Mouse (Mus musculus) spleen, postnatal 4 days (tissue): ENCODE measurements around the gene Tmeff2.

Experiments used
- DNase-seq, 2 experiments: peaks; one replicate each; pipeline ENCODE4 v3.0.0; 2022; ENCODE audit warnings: low spot score in 2 of 2

Gene Tmeff2

GRCm38 (mm10) chr1:50980591-50980990 is 80.1 kb downstream of the Tmeff2 start:
- no peak for DNase-seq

GRCm38 (mm10) chr1:50981151-50981828 is 80.8 kb downstream of the Tmeff2 start:
- no peak for DNase-seq

DNA sequence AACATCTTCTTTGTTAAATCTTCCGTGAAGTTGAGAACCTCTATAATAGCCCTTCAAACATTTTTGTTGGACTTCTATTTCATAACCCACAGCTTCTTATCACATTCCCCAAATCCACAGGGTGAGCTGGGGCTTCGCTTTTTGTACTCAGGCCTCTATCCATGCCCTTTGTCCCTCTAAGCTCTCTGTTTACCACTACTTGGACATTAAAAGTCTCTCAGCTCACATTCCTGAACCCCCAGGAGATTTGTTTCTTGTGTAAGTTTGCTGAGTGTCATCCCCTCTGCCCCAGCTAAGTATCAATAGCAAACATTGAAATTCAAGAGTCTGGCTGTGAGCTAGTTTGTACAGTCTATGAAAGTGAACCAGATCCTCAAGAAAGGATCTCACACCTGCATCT is 90.2 kb downstream of the Tmeff2 start:
- DNase-seq, result no peak

DNA sequence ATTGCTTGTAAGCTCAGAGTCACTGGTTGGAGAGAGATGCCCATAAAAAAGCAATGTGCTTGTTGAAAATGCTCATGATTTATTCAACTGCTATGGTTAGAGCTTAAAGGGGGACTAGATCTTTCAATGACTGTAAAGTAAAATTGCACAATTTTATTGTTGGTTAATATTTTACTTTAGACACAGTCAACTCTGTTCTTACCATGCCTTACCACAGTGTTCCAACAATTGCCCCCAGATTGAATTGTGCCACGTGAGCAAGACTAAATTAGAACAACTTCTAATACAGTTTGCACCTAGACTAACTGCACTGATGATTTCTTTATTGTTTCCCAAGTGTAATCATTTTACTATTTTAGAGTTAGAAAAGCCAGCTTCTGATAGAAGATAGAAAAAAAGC is 94.1 kb downstream of the Tmeff2 start:
- DNase-seq, result no peak

- DNase-seq, result no peak
These were observed 99.3 kb downstream of the Tmeff2 start for GRCm38 (mm10) chr1:50999793-51000192.

DNA sequence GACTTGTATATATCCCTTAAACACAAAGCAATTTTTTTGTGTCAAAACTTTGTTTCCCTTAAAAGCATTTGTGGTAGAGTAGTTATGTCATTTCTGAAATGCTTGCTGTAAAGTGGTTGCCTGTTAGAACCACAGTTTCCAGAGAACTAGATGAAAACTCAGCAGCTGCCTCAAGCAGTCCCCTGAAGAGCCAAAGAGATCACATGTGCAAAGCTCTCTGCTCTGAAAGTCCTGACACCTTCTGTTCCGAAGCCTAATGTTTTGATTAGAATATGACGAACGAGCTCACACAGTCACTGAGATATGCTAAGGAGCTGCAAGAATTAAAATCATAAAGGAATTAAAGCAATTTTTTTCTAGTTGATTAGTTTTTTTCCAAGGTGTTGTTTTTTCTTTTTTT is 107.9 kb downstream of the Tmeff2 start:
- no peak for DNase-seq

DNA sequence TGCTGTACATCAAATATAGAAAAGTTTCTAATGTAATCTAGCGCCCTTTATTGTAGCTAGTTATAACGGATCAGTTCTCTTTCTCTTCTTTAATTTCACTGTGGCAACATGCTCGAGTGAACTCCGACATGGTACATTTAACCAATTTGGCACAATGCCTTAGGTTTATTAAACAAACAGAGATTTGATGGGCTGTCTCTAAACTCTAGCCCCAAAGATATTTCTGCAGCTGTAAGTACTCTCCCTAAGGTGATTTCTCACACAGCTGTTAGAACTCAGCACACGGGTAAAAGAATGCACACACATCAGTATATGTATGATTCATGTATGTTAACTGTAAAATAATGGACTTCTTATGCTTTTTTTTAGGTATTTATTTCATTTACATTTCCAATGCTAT is 139.8 kb downstream of the Tmeff2 start:
- no peak for DNase-seq

- DNase-seq, result no peak
These were observed 144.4 kb downstream of the Tmeff2 start for GRCm38 (mm10) chr1:51044810-51045209.

GRCm38 (mm10) chr1:51064549-51064948 is 164.1 kb downstream of the Tmeff2 start:
- DNase-seq, result no peak

- no peak for DNase-seq
These were observed 165.2 kb downstream of the Tmeff2 start for GRCm38 (mm10) chr1:51065652-51066051.

GRCm38 (mm10) chr1:51068814-51069213 is 168.4 kb downstream of the Tmeff2 start:
- no peak for DNase-seq

GRCm38 (mm10) chr1:51069288-51069687 is 168.8 kb downstream of the Tmeff2 start:
- no peak for DNase-seq

- no peak for DNase-seq
These were observed 173.6 kb downstream of the Tmeff2 start for GRCm38 (mm10) chr1:51074076-51074475.

- no peak for DNase-seq
These were observed 175.6 kb downstream of the Tmeff2 start for GRCm38 (mm10) chr1:51075785-51076771.

DNA sequence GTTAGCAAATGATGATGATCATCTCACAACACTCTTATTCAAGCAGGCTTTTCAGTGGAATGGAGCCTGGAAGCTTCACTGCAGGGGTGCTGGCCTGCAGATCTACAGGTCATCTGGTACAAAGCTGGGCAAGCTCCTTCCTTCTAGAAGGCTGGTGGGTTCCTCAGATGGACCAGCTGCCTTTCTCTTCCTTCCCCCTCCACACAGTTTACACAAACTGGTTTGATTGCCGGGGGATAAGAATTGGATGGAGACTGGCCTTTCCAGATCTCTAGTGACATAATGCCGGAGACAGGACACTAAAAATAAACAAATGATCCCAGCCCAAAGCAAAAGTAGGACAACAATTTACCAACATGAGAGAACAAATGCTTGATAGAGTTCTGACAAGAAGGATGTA is 188.5 kb downstream of the Tmeff2 start:
- no peak for DNase-seq

GRCm38 (mm10) chr1:51089803-51090202 is 189.4 kb downstream of the Tmeff2 start:
- no peak for DNase-seq

- DNase-seq, result no peak
These were observed 189.8 kb downstream of the Tmeff2 start for GRCm38 (mm10) chr1:51090212-51090761.

- DNase-seq, result no peak
These were observed 194.3 kb downstream of the Tmeff2 start for GRCm38 (mm10) chr1:51094713-51095112.

DNA sequence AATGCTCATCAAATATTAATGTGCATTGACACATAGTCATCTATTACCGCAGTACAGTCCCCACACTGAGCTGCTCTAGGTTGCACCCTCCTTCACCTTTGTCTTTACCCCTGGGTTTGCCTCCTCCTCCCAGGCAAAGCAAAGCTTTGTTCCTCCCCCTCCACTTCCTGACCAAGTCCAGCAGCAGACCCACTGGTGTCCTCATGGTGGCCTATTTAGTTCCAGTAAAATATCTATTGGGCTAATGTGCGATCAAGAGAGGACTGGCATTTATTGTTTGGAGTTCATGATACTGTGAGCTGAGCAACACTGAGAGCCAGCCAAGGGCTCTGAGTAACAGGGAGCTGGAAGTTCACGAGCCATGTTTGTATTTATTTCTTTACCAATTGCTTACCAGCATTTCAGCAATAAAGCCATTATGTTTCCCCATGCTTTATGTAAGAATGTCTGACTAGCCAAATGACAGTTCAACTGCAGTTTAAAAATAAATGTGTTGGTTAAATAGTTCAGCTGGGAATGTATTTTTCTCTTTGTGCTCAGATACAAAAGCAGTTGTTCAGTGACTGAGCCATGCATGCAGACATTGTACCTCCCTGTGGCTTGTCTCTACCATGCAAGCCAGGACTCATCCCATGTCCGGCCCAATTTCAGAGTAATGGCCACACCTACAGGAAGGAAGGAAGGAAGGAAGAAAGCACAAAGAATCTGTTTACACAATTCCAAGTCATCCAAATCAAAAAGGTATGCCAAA is 196.6 kb downstream of the Tmeff2 start:
- no peak for DNase-seq

GRCm38 (mm10) chr1:51101034-51101590 is 200.7 kb downstream of the Tmeff2 start:
- no peak for DNase-seq

GRCm38 (mm10) chr1:51104698-51105097 is 204.3 kb downstream of the Tmeff2 start:
- no peak for DNase-seq
